Mouse (Mus musculus) hindbrain, postnatal 0 days (tissue): Measurements from ENCODE around the gene B3galnt2. TPM values are rescaled to one million over a fixed set of nuclear protein-coding genes. Genes with fewer than 3 reads are reported as not detected.
A peak's percentile ranks its signal among the peaks of the same experiment; 100 is the strongest.

Source experiments
- ATAC-seq: fragments of 200-750 bp; cut with Nextera tagmentation; 2 replicates; pipeline ENCODE4 v1.8.0; 2017; ENCODE audit warnings: mild to moderate bottlenecking, moderate TSS enrichment, moderate library complexity
- DNase-seq: peaks from one replicate; pipeline ENCODE4 v3.0.0-alpha.2; 2015; ENCODE audit warnings: low spot score
- H3K27ac ChIP-seq: fragments of 300-500 bp; sonication (generic); 2 replicates; pipeline ENCODE4 v1.5.1; 2014; ENCODE audit warnings: mild to moderate bottlenecking
- H3K27me3 ChIP-seq: fragments of 300-500 bp; sonication (generic); 2 replicates; pipeline ENCODE4 v1.6.1; 2014; ENCODE audit warnings: low read length, mixed read lengths; ENCODE audit not compliant: insufficient read depth
- H3K36me3 ChIP-seq: fragments of 300-500 bp; sonication (generic); 2 replicates; pipeline ENCODE4 v1.6.1; 2014; ENCODE audit warnings: low read length, mixed read lengths; ENCODE audit not compliant: insufficient read depth
- H3K4me1 ChIP-seq: fragments of 300-500 bp; sonication (generic); 2 replicates; pipeline ENCODE4 v1.6.1; 2014; ENCODE audit warnings: antibody characterized with exemption, low read length, mixed read lengths; ENCODE audit not compliant: insufficient read depth
- H3K4me2 ChIP-seq: fragments of 300-500 bp; sonication (generic); 2 replicates; pipeline ENCODE4 v1.6.1; 2014; ENCODE audit warnings: low read depth, mild to moderate bottlenecking, low read length, moderate library complexity, mixed read lengths
- H3K4me3 ChIP-seq: fragments of 300-500 bp; sonication (generic); 2 replicates; pipeline ENCODE4 v1.5.1; 2014; ENCODE audit warnings: low read length
- H3K9ac ChIP-seq: fragments of 300-500 bp; sonication (generic); replicated peaks from 2 replicates; pipeline ENCODE4 v1.6.1; 2014; ENCODE audit warnings: mild to moderate bottlenecking, low read length, moderate library complexity, mixed read lengths
- H3K9me3 ChIP-seq: fragments of 300-500 bp; sonication (generic); 2 replicates; pipeline ENCODE4 v1.6.1; 2016; ENCODE audit warnings: low read length, mixed read lengths
- CTCF ChIP-seq: IDR thresholded peaks from 2 replicates; pipeline ENCODE4 v1.5.1; 2016; ENCODE audit warnings: antibody characterized with exemption, control low read depth, low read depth
- WGBS: fragments of 180-500 bp; shearing (Covaris S2); extraction: QIAGEN DNeasy Blood & Tissue Kit; methylation state at CpG from one replicate; pipeline ENCODE4 v1.1.7; 2014; 5-methylcytosine and 5-hydroxymethylcytosine counted together
- polyA plus RNA-seq: library from polyadenylated mRNA; unstranded; fragments of >200 nt; fragmentation: Nextera tagmentation; extraction: Ambion mirVana; gene quantifications from 2 replicates; pipeline ENCODE4 v1.2.1, GENCODE M21; 2015
- total RNA-seq: library from RNA; depleted of rRNA; stranded (reverse); fragments of >200 nt; gene quantifications from 2 replicates; pipeline ENCODE4 v1.2.3, GENCODE M21; 2014

B3galnt2 gene
- total and polyA plus RNA-seq, 2 experiments from 2014 or later, result 7.2 to 7.8 TPM

DNA sequence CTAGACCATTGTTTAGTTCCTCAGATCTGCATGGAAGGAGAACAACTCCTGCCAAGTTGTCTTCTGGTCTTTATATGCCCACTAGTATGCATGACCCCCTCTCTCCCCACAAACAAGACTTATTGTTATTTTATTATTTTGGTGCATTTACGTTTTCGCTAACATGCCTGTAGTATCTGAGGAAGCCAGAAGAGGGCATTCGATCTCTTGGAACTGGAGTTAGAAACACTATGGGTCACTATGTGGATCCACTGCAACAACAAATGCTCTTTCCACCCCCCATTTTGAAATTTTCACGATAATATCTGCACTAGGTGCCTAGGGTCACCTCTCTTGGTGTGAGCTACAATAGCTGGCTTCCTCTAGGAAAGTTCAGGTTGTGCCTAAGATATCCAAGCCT, 49.8 kb downstream of the B3galnt2 start:
- peak; percentile 56 for TF ChIP-seq CTCF
- Histone ChIP-seq H3K27me3 (no peaks in the 10 kb centered on the region), H3K27ac (no peak overlapping the region), H3K9ac (no peak overlapping the region), H3K9me3 (no peaks in the 10 kb centered on the region), H3K4me1 (no peaks in the 10 kb centered on the region), H3K36me3 (peaks cover 29% of the 10 kb centered on the region; the same call in 1 of the 2 replicates), H3K4me3 (no peak overlapping the region), H3K4me2 (no peak overlapping the region)
- 72% methylated on average over 4 of the region's 4 CpGs for WGBS
- DNase-seq (peak; percentile 20), ATAC-seq (no peak)

- TF ChIP-seq CTCF, result no peak
- no peak for DNase-seq
Observed at GRCm38 (mm10) chr13:14004999-14005398, 50.7 kb downstream of the B3galnt2 start.

GRCm38 (mm10) chr13:14006056-14006455, 51.8 kb downstream of the B3galnt2 start:
- H3K4me1 ChIP-seq, result no peaks in the 10 kb centered on the region
- ATAC-seq (no peak), DNase-seq (no peak)
- WGBS, result 67% methylated on average over 2 of the region's 2 CpGs
- no peak overlapping the region for H3K9ac ChIP-seq
- H3K9me3 ChIP-seq, result no peaks in the 10 kb centered on the region
- peaks cover 20% of the 10 kb centered on the region; the same call in 1 of the 2 replicates for H3K36me3 ChIP-seq
- no peak overlapping the region for H3K4me2 ChIP-seq
- no peak for TF ChIP-seq CTCF
- no peak overlapping the region for H3K27ac ChIP-seq
- no peak overlapping the region for H3K4me3 ChIP-seq
- H3K27me3 ChIP-seq, result no peaks in the 10 kb centered on the region

More at GRCm38 (mm10) chr13:14004999-14005398, 50.7 kb downstream of the B3galnt2 start:
- Histone ChIP-seq H3K27me3 (no peaks in the 10 kb centered on the region), H3K36me3 (peaks cover 26% of the 10 kb centered on the region; the same call in 1 of the 2 replicates), H3K4me1 (no peaks in the 10 kb centered on the region), H3K4me2 (no peak overlapping the region), H3K27ac (no peak overlapping the region), H3K9ac (no peak overlapping the region), H3K4me3 (no peak overlapping the region), H3K9me3 (no peaks in the 10 kb centered on the region)
- WGBS, result 88% methylated on average over 5 of the region's 5 CpGs
- no peak for ATAC-seq

DNA sequence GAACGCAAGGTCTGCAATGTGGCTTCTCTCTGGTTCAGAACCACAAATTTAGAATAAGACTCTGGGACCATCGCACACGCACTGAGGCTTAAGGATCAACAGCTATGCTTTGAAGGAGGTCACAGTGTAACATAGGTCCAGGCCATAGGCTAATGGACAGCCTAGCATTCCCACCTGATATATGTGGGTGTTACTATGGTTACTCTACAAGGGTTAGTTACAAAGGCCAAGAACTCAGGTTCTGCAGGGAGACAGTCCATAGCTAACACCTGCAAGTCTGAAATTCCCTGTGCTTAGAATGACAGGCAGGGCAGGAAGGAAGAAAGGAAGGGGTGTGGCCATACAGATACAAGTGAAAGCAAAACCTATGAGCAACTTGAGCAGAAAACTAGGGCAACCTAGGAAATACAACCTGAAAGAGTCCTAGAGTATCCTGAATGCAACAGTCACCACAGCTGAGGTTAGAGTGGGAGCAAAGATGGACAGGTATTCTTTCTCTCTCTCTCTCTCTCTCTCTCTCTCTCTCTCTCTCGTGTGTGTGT, 57.3 kb downstream of the B3galnt2 start:
- H3K36me3 ChIP-seq, result peaks cover 9% of the 10 kb centered on the region; the same call in 1 of the 2 replicates

GRCm38 (mm10) chr13:14014001-14014400, 59.7 kb downstream of the B3galnt2 start:
- Histone ChIP-seq H3K4me3 (no peak overlapping the region), H3K27ac (no peak overlapping the region), H3K9ac (no peak overlapping the region), H3K4me2 (no peak overlapping the region), H3K4me1 (no peaks in the 10 kb centered on the region), H3K9me3 (no peaks in the 10 kb centered on the region), H3K27me3 (no peaks in the 10 kb centered on the region), H3K36me3 (peaks cover 14% of the 10 kb centered on the region)
- 97% methylated on average over 2 of the region's 2 CpGs for WGBS
- DNase-seq (no peak), ATAC-seq (no peak)
- no peak for TF ChIP-seq CTCF

More for the DNA sequence above, 57.3 kb downstream of the B3galnt2 start:
- ATAC-seq (no peak), DNase-seq (no peak)
- Histone ChIP-seq H3K4me2 (no peak overlapping the region), H3K27ac (no peak overlapping the region), H3K9me3 (no peaks in the 10 kb centered on the region), H3K9ac (no peak overlapping the region), H3K4me3 (no peak overlapping the region), H3K4me1 (no peaks in the 10 kb centered on the region), H3K27me3 (no peaks in the 10 kb centered on the region)
- no peak for TF ChIP-seq CTCF
- WGBS, result 97% methylated on average over 4 of the region's 4 CpGs

GRCm38 (mm10) chr13:14014540-14014939, 60.3 kb downstream of the B3galnt2 start:
- no peaks in the 10 kb centered on the region for H3K27me3 ChIP-seq
- no peaks in the 10 kb centered on the region for H3K9me3 ChIP-seq
- 93% methylated on average over 4 of the region's 4 CpGs for WGBS
- no peak for ATAC-seq
- H3K9ac ChIP-seq, result no peak overlapping the region
- no peak overlapping the region for H3K4me3 ChIP-seq
- H3K4me1 ChIP-seq, result no peaks in the 10 kb centered on the region
- no peak overlapping the region for H3K27ac ChIP-seq
- no peak for TF ChIP-seq CTCF
- H3K4me2 ChIP-seq, result no peak overlapping the region
- no peak for DNase-seq
- peaks cover 14% of the 10 kb centered on the region for H3K36me3 ChIP-seq

DNA sequence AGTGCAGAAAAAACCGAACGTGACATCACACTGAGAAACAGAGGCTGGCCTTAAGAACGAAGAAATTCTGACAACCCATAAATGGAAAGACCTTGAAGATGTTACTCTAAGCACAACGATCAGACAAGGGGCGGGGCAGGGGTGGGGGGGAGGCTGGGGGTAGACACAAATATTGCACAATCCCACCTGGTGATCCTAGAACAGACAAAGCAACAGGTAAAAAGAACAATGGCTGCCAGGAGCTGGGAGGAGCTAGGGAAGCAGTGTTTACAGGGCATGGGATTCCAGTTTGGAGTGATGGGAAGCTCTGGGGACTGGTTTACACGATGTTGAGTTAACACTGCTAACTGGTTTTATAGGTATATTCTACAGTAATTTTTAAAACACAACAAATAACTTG, 61.3 kb downstream of the B3galnt2 start:
- 91% methylated on average over 6 of the region's 6 CpGs for WGBS
- Histone ChIP-seq H3K4me3 (no peak overlapping the region), H3K4me1 (no peaks in the 10 kb centered on the region), H3K27ac (no peak overlapping the region), H3K27me3 (no peaks in the 10 kb centered on the region), H3K9me3 (no peaks in the 10 kb centered on the region), H3K4me2 (no peak overlapping the region), H3K9ac (no peak overlapping the region), H3K36me3 (peaks cover 17% of the 10 kb centered on the region)
- DNase-seq (no peak), ATAC-seq (no peak)
- TF ChIP-seq CTCF, result no peak
